8 mouse cellular contexts compared by ENCODE assay signal in genomic region chr4:107252522-107252921, GRCm38 (mm10). TPM values are rescaled to one million over a fixed set of nuclear protein-coding genes. Genes with fewer than 3 reads are reported as not detected.
DNase-seq lines count a peak whose midpoint lies in the region; ATAC-seq and TF ChIP-seq lines count a peak whose summit lies in the region.

No protein-coding gene starts in this region.

- H3K36me3 ChIP-seq in G1E (replicated peaks), result peaks cover 7% of the 10 kb centered on the region
- 0 out of 2 replicates have a peak, but pooled peaks cover 1% of the 10 kb centered on the region for H3K36me3 ChIP-seq in limb, embryonic 15.5 days
- H3K36me3 ChIP-seq in stomach, embryonic 15.5 days, result no peaks in the 10 kb centered on the region

- H3K4me3 ChIP-seq in G1E (ENCODE audit: low read depth, low read length), result peak overlapping the region; percentile 85
- H3K4me3 ChIP-seq in embryonic fibroblast, embryonic 13.5 days (ENCODE audit: insufficient read depth, low read length), result peak overlapping the region; percentile 91
- peak overlapping the region; percentile 88 for H3K4me3 ChIP-seq in limb, embryonic 15.5 days
- H3K4me3 ChIP-seq in stomach, embryonic 15.5 days (replicated peaks), result peak overlapping the region; percentile 89

- peaks cover 50% of the 10 kb centered on the region for H3K4me1 ChIP-seq in G1E (ENCODE audit: insufficient read depth, low read depth, low read length)
- peaks cover 14% of the 10 kb centered on the region for H3K4me1 ChIP-seq in embryonic fibroblast, embryonic 13.5 days (ENCODE audit: control insufficient read depth, insufficient read depth, low read length)
- H3K4me1 ChIP-seq in limb, embryonic 15.5 days, result peaks cover 30% of the 10 kb centered on the region
- peaks cover 15% of the 10 kb centered on the region for H3K4me1 ChIP-seq in stomach, embryonic 15.5 days

- peak overlapping the region; percentile 61 for H3K4me2 ChIP-seq in limb, embryonic 15.5 days
- H3K4me2 ChIP-seq in stomach, embryonic 15.5 days, result peak overlapping the region; percentile 73

- ATAC-seq in G1E (ENCODE audit: extremely low read depth, insufficient number of reproducible peaks, low FRiP score, poor library complexity, severe bottlenecking), result no peak
- no peak for ATAC-seq in limb, embryonic 15.5 days (ENCODE audit: insufficient number of reproducible peaks, low FRiP score, low TSS enrichment, low read depth)
- no peak for ATAC-seq in stomach, embryonic 15.5 days (ENCODE audit: insufficient read depth, low FRiP score, low read depth)

- WGBS in limb, embryonic 15.5 days, result 0% methylated on average over 11 of the region's 11 CpGs
- under 1% methylated on average over 11 of the region's 11 CpGs for WGBS in stomach, embryonic 15.5 days

- no peak; the same call in 1 of the 2 replicates for TF ChIP-seq POLR2A in embryonic fibroblast, embryonic 13.5 days (IDR thresholded peaks at IDR 0.05; ENCODE audit: low read depth, low read length)

- peak overlapping the region; percentile 85 for H3K9ac ChIP-seq in limb, embryonic 15.5 days
- H3K9ac ChIP-seq in stomach, embryonic 15.5 days, result peak overlapping the region; percentile 74; the same call in 1 of the 2 replicates

- H3K27ac ChIP-seq in embryonic fibroblast, embryonic 13.5 days (ENCODE audit: insufficient read depth, low read length), result peak overlapping the region; percentile 56
- H3K27ac ChIP-seq in limb, embryonic 15.5 days, result peak overlapping the region; percentile 88
- H3K27ac ChIP-seq in stomach, embryonic 15.5 days, result peak overlapping the region; percentile 81; the same call in 1 of the 2 replicates

- H3K9me3 ChIP-seq in G1E (replicated peaks), result no peaks in the 10 kb centered on the region
- no peaks in the 10 kb centered on the region for H3K9me3 ChIP-seq in limb, embryonic 15.5 days
- no peaks in the 10 kb centered on the region for H3K9me3 ChIP-seq in stomach, embryonic 15.5 days

- no peak for TF ChIP-seq CTCF in G1E (IDR thresholded peaks at IDR 0.05; ENCODE audit: low read depth, low read length)
- TF ChIP-seq CTCF in embryonic fibroblast, embryonic 13.5 days (IDR thresholded peaks at IDR 0.05; ENCODE audit: borderline replicate concordance, insufficient read depth, low read length), result no peak

- no peaks in the 10 kb centered on the region for H3K27me3 ChIP-seq in G1E (ENCODE audit: insufficient read depth, low read length)
- no peaks in the 10 kb centered on the region for H3K27me3 ChIP-seq in limb, embryonic 15.5 days
- H3K27me3 ChIP-seq in stomach, embryonic 15.5 days (replicated peaks), result no peaks in the 10 kb centered on the region

- DNase-seq in kidney, adult 11 months, result peak; percentile 15
- no peak for DNase-seq in kidney, adult 9 months
- DNase-seq in G1E (ENCODE audit: low spot score), result no peak
- DNase-seq in c-Kit-positive CD71-positive TER-119-positive erythroid progenitor cells, embryonic 14.5 days (ENCODE audit: low spot score), result no peak
- DNase-seq in urinary bladder, postnatal 14 days (ENCODE audit: low spot score), result no peak

RNA-seq across cellular contexts. Expression of gene Lrrc42, which starts 0.8 kb away (rescaled TPM):
- 20.7 and 23.9 TPM in 2 replicates for total RNA-seq in G1E (2014; fragmentation: Nextera tagmentation)
- total RNA-seq in G1E (2017), result 13.1 and 15.0 TPM in 2 replicates
- polyA plus RNA-seq in G1E (2012), result 13.9 and 15.7 TPM in 2 replicates
- polyA plus RNA-seq in embryonic fibroblast, embryonic 13.5 days (2011; ENCODE audit: insufficient read length, low read depth, missing spikeins), result 88.1 and 129 TPM in 2 replicates
- 75.6 and 77.7 TPM in 2 replicates for polyA plus RNA-seq in limb, embryonic 15.5 days (2015; fragmentation: Nextera tagmentation; extraction: Ambion mirVana)
- 54.4 TPM in 2 replicates for polyA plus RNA-seq in stomach, embryonic 15.5 days (2015; fragmentation: Nextera tagmentation; extraction: Ambion mirVana)

RNA-seq across cellular contexts. Expression of gene Hspb11, which starts 0.9 kb away (rescaled TPM):
- total RNA-seq in G1E (2014; fragmentation: Nextera tagmentation) (37.5 and 44.7 TPM in 2 replicates), G1E (2017) (31.0 and 33.8 TPM in 2 replicates)
- 8.9 and 9.1 TPM in 2 replicates for polyA plus RNA-seq in G1E (2012)
- 62.5 and 65.2 TPM in 2 replicates for polyA plus RNA-seq in embryonic fibroblast, embryonic 13.5 days (2011; ENCODE audit: insufficient read length, low read depth, missing spikeins)
- polyA plus RNA-seq in limb, embryonic 15.5 days (2015; fragmentation: Nextera tagmentation; extraction: Ambion mirVana), result 36.1 and 40.2 TPM in 2 replicates
- 32.3 and 34.4 TPM in 2 replicates for polyA plus RNA-seq in stomach, embryonic 15.5 days (2015; fragmentation: Nextera tagmentation; extraction: Ambion mirVana)

RNA-seq across cellular contexts. Expression of gene Ldlrad1, which starts 43.5 kb away (rescaled TPM):
- total RNA-seq in G1E (2014; fragmentation: Nextera tagmentation) (0.75 TPM in 1 of 2 replicates, not detected in the other), G1E (2017) (not detected in 2 replicates)
- polyA plus RNA-seq in G1E (2012), result not detected in 2 replicates
- polyA plus RNA-seq in embryonic fibroblast, embryonic 13.5 days (2011; ENCODE audit: insufficient read length, low read depth, missing spikeins), result not detected in 2 replicates
- not detected in 2 replicates for polyA plus RNA-seq in limb, embryonic 15.5 days (2015; fragmentation: Nextera tagmentation; extraction: Ambion mirVana)
- not detected in 2 replicates for polyA plus RNA-seq in stomach, embryonic 15.5 days (2015; fragmentation: Nextera tagmentation; extraction: Ambion mirVana)

RNA-seq across cellular contexts. Expression of gene Dio1, which starts 54.4 kb away (rescaled TPM):
- not detected in 2 replicates for total RNA-seq in G1E (2014; fragmentation: Nextera tagmentation)
- not detected in 2 replicates for total RNA-seq in G1E (2017)
- polyA plus RNA-seq in G1E (2012), result not detected in 2 replicates
- polyA plus RNA-seq in embryonic fibroblast, embryonic 13.5 days (2011; ENCODE audit: insufficient read length, low read depth, missing spikeins), result not detected in 2 replicates
- polyA plus RNA-seq in limb, embryonic 15.5 days (2015; fragmentation: Nextera tagmentation; extraction: Ambion mirVana), result 0.20 and 0.31 TPM in 2 replicates
- polyA plus RNA-seq in stomach, embryonic 15.5 days (2015; fragmentation: Nextera tagmentation; extraction: Ambion mirVana), result 0.31 and 0.57 TPM in 2 replicates
